Mouse (Mus musculus) lung, adult 2 months (tissue): Measurements from ENCODE around the gene Mpv17.

ENCODE experiments used
- CTCF ChIP-seq: fragments of 200-500 bp; IDR thresholded peaks from 2 replicates; pipeline ENCODE4 v1.5.1; 2011; ENCODE audit warnings: mild to moderate bottlenecking, low read length, control low read depth; ENCODE audit not compliant: insufficient read depth
- POLR2A ChIP-seq: fragments of 200-500 bp; IDR thresholded peaks from 2 replicates; pipeline ENCODE4 v1.6.1; 2011; ENCODE audit warnings: low read depth, mild to moderate bottlenecking, control low read depth, low read length, borderline replicate concordance; ENCODE audit errors: extremely low read depth

DNA sequence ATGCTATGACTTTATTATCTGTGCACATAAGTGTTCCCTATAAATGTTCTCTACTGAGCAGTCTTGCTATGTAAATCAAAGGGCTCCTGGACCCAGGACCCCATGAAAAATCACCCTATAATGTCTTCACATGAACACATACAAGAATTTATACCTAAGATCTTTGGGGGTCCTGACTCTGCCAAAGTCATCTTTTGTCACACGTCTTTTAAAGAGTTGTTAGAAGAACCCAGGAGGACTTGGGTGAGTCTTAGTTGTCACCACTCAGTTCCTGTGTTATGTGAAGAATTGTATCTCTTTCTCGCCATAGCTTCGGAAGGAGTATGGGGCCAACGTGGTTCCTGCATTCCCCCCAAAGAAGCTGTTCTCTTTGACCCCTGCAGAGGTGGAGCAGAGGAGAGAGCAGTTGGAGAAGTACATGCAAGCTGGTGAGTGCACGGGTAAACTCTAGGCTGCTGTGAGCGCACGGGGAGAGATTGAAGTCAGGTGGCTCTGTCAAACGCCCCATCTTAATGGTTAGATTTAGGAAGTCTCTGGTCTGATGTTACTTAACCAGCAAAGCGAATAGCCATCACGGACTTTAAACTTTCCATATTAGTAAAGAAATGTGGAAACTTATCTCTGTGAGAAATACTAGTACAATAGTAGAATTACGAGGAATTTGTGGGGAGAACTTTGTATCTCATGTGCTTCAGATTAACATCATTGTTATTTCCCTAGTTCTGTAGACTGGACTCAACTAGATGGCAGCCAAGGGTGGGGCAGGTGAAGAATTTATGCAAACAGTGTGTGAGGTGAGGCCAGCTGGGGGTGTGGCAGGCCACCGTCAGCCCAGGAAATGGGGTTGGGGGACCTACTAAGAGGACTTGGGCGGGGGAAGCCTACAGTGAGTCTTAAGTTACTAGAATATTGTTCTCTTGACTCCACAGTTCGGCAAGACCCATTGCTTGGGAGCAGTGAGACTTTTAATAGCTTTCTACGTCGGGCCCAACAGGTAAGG, 40.7 kb upstream of the Mpv17 start:
- TF ChIP-seq CTCF: no peak
- no peak for TF ChIP-seq POLR2A
